Mouse (Mus musculus) liver (tissue): ENCODE results near the gene Kif26b.

Experiments used
- DNase-seq: peaks from one replicate; pipeline ENCODE4 v3.0.0-alpha.2; 2020; ENCODE audit warnings: mixed read lengths

Gene Kif26b

DNA sequence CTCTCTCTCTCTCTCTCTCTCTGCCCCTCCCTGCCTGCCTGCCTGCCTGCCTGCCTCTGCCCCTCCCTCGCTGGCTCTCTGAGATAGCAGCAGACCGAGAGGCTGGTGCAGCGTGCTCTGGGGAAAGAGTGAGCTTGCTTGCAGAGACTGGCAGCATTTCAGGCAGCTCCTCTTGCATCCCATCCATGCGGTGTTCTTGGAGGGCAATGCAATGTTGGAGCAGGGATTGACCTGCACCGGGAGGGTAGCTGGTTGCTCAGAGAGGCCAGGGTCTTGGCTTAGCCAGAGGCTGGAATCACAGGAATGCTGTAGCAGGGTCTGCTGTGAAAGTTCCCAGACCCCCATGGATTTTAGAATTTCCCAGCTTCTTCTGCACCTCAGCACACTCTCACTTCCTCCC, 269.4 kb downstream of the Kif26b start:
- DNase-seq, result peak; percentile 64

- DNase-seq, result no peak
Observed at GRCm38 (mm10) chr1:178798886-178799285, 270.0 kb downstream of the Kif26b start.

- DNase-seq, result no peak
Observed at GRCm38 (mm10) chr1:178799836-178800552, 271.1 kb downstream of the Kif26b start.

DNA sequence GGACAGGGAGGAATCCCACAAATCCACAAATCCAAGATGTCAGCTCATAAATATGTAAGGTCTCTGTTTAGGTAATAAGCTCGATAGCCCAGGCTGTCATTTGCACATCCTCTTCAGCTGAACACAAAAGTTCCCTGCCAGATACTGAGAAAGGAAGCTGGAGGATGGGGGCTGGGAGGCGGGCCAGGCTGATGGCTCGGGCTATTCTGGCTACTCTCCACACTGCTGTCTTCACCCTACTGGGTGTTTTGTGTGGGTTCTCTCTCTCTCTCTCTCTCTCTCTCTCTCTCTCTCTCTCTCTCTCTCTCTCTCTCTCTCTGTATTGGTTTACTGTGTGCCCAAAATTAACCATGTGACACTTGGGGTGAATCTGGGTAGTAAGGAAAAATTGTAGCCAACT, 274.2 kb downstream of the Kif26b start:
- no peak for DNase-seq

DNA sequence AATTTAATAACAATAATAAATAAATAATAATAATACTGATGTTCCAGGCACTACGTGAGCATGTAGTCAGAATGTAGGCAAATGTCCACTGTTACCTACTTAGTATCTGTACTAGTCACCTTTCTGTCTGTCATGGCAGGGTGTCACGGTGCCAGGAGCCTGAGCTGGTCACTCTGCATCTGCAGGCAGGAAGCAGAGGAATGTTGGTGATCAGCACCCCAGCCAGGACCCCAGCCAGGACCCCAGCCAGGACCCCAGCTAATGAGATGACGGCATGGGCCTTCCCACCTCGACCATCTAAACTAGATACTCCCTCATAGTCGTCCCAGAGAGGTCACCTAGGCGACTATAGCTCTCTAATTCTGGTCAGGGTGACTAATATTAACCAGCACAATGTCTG, 288.6 kb downstream of the Kif26b start:
- no peak for DNase-seq

DNA sequence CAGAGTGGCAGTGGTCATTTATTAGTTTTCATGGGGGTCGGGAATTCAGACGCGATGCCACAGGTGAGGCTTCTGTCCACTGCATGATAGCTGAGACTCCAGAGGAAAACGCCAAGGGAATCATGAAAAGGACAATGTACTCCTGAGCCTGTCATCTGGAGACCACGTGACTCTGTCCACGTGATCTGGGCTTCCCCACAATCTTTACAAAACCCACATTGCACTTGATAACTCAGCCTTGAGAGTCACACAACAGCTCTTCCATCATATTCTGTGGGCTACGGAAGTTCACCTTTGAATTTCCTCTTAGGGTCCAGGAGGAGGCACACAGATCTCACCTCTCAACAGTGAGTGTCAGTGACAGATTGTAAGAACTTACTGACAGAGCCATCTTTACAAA, 290.1 kb downstream of the Kif26b start:
- no peak for DNase-seq

- DNase-seq, result no peak
Observed at GRCm38 (mm10) chr1:178820079-178820478, 291.2 kb downstream of the Kif26b start.

GRCm38 (mm10) chr1:178820556-178821435, 291.9 kb downstream of the Kif26b start:
- DNase-seq, result no peak

GRCm38 (mm10) chr1:178824871-178825270, 295.9 kb downstream of the Kif26b start:
- DNase-seq, result no peak

DNA sequence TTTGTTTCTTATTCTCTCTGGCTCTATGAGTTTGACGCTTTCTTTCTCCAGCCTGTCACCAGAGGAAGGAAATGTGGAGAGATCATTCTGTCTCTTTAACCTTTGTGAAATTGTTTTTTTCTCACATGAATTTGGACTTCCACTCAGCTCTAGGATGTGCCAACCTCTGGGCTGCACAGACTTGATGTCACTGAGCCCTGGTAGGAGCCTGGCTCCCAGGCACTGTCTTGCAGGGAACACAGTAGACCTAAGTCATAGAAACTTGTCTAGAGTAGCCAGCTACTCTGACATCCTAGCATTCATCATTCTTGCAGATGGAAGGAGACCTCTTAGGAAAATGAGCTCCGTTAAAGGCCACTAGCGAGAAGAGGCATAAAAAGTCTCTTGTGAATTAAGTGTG, 298.3 kb downstream of the Kif26b start:
- no peak for DNase-seq

DNA sequence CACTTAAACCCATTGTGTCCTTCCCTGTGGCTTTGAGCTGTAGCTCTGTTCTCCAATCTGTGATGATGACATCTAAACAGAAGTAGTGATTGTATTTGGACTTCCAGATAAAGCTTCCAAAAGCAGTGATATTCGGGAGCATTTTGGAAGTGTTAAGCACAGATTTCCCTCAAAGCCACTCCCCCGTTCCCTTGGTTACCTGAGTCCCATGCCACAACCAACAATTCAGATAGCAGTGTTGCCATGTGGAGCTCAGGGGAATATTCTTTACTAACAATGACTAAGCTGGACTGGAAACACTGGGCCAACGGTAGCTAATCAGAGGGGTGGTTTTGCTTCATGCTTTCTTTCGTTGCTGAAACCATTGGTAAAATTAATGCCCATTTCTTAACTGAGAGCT, 300.5 kb downstream of the Kif26b start:
- no peak for DNase-seq

- no peak for DNase-seq
Observed at GRCm38 (mm10) chr1:178832571-178832970, 303.6 kb downstream of the Kif26b start.

DNA sequence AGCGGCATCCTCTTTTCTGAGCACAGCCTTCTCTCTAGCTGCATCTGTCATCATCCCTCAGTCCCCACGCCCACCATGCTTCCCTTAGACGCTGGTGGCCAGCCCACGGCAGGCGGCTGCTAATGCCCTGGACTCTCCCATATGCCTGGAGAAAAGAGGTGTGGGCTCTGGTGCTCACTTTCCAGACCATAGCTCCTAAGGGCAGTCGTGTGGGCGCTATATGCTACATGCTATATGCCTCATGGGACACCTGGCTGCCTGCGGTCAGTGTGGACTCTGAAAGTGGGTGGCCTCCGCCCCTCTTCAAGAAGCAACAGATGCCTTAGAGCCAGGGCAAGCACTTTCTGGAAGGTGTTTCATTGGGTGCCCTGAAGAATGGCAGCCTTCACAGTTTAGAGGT, 306.9 kb downstream of the Kif26b start:
- no peak for DNase-seq

DNA sequence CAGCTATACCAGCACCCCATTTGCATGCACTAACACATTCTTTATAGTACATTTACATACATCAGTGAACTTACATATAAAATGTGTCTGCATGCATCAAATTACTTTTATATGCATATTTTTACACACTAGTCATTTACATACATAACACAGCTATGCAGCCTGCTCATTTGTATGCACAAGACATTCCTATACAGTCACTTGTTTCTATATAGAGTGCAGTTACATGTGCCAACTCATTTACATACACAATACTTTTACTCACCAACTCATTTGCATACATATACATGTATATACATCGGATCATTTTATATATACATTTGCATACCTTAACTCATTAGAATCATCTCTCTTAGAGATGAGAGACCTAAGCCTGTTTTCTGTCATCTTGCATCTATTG, 308.1 kb downstream of the Kif26b start:
- no peak for DNase-seq

GRCm38 (mm10) chr1:178838696-178839320, 309.9 kb downstream of the Kif26b start:
- DNase-seq, result no peak

DNA sequence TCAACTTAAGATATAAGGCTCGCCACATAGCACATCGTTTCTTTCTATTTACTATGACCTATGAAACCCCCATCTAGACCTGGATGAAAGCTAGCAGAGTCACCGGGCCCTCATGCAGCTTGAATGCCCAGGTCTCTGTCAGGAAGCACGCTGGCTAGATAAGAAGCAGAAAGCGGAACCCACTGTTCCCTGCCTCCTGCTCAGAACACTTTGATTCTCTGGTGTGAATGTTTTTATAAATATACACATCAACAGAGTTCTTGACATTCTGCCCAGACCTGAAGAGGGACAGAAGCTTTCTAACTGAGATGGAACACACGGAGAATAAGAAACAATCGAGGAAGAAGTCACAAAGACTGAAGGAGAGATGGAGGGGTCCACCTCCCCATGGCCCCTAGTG, 311.4 kb downstream of the Kif26b start:
- DNase-seq, result no peak

DNA sequence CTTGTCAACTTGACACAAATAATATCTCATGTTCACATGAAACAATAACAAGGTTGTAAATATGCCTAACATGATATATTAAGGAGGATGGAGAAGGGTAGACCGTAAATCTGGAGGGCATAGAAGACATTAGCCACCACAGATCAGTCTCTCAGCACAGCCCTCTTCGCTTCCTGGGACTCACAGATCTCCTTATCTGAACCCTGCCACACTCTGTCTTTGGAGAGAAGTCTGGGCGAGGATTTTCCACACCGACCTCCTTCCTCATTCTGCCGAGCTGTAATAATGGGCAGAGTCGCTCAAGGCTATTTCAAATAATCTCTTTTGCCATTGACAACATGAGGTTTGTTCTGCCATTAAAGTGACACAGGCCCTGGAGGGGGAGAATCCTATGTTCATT, 315.9 kb downstream of the Kif26b start:
- no peak for DNase-seq

GRCm38 (mm10) chr1:178847569-178847968, 318.6 kb downstream of the Kif26b start:
- no peak for DNase-seq

GRCm38 (mm10) chr1:178848380-178849106, 319.6 kb downstream of the Kif26b start:
- no peak for DNase-seq

DNA sequence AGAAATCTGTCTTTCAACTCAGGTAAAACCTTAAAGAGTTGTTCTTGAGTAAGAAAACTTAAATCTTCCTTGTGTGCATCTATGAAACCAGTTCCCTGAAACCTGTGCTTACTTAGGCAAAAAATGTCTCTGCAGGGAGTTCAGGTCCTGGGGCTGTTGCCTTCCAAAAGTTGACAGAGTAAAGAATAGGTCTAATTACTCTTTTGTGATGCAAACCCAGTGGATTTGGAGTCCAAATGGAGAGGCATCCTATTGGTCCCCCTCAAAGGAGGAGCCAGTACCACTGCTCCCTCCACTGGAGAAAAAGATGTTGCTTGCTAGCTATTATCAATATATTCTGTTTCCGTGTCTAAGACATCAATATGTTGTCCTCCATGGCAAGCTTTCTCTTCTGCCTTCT, 321.6 kb downstream of the Kif26b start:
- no peak for DNase-seq

DNA sequence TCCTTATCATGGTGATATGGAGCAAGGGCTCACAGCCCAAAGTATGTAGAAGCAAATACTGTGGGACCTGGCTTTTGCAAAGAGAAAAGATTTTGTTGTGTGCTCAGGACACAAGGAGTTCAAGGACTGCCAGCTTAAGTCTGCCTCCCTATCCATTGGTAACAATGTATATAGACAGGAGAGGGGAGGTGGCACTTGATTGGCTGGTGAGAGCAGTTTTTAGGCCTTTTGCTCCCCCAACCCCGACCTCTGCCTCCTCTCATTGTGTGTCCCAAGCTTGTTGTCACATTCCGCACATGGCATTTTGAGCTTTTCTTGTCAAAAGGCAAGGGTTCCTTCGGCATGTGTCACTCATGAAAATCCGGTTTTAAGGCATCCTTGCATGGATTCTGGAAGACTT, 326.0 kb downstream of the Kif26b start:
- no peak for DNase-seq

DNA sequence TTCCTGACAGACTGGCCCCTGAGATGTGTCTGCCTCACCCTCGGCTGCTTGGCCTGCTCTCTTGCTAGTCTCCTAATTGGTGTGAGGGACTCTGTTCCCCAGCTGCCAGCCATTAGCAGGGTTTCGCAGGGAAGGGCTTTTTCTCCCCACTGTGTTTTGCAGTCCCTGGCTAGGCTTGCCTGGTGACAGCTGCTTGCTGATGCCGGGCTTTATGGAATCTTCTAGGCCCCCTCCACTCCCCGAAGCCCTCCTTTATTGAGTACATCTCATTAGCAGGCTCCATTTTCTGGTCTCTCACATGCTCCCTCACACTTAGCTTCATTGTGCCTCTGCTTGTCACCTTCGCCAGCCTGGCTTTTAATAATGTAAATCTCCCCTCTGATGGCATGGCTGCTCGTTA, 327.0 kb downstream of the Kif26b start:
- no peak for DNase-seq
